Mouse (Mus musculus) v-Abl transformed pro-B cells (cell line): ENCODE results near the gene Ppm1m.

Experiments
- in situ Hi-C, 2 experiments: fragments of 400-800 bp; cut with MboI; formaldehyde crosslinking; loops; one replicate each; pipeline ENCODE4 v1.15.1; 2025; ENCODE audit not compliant: unreplicated experiment in 2 of 2

Gene Ppm1m

DNA sequence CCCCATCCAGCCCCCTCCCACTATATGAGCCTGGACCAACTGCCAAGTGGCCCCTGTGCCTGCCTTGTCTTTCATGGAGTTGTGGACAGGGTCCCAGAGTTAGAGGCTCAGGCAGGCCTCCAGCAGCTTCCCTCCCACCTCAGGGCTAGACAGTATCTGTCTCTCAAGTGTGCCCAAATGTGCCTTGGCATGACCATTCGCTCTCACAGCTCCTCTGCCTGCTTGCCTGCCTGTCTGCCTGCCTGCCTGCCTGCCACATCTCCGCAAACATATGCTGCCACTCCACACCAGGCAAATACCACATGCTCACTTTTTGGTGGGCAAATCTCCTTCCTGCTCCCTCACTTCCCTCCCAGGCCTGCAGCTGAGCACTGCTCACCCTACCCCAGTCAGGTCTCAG is 54.0 kb downstream of the Ppm1m start:
- in situ Hi-C loops, result no loop called here
